Mouse (Mus musculus): ENCODE results near the gene Gm20822. TPM values are rescaled to one million over a fixed set of nuclear protein-coding genes. Genes with fewer than 3 reads are reported as not detected.
"Not testable (repeated sequence)": the region's sequence is repeated elsewhere in the genome, so short reads cannot be mapped to it uniquely, and the experiment has no call there.

The Gm20822 gene
- not detected in 2 replicates for polyA plus RNA-seq (2012; ENCODE audit: insufficient read depth, insufficient read length, missing spikeins)

DNA sequence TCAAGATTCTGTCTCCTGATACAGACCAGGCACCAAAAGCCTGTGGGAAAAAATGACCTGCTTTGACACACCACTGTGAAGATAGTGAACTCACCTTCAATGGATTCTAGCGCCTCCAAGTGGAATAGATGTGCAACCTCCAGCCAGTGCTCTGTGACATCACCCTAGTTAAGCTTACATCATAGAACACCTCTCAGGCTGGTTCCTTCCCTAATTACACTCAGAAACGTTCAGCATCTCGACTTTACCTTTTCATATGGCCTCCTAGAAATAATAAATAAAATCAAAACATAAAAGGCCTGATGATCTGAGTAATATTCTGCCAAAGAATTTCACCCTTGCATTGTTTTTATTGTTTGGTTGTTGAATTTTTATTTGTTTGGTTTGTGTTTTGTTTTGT, at the start of gene Gm20822:
Gene Gm20822, minus strand, starts transcription at position 101 of the 400 bp plus-strand sequence.
- H3K4me3 ChIP-seq (ENCODE audit: insufficient read depth, low read depth, low read length); H3K27ac ChIP-seq (replicated peaks; ENCODE audit: low read depth, low read length); H3K4me1 ChIP-seq (ENCODE audit: control insufficient read depth, insufficient read depth, insufficient read length, low read length): not testable (repeated sequence)

All from brown adipose tissue, adult 24 weeks (tissue).